Mouse (Mus musculus) MEL (cell line): ENCODE measurements around the gene Smim5. TPM values are rescaled to one million over a fixed set of nuclear protein-coding genes. Genes with fewer than 3 reads are reported as not detected.

Source experiments
- DNase-seq: peaks from one replicate; pipeline ENCODE4 v3.0.0; 2011; ENCODE audit warnings: low read depth, low spot score
- H3K27ac ChIP-seq: 2 replicates; pipeline ENCODE4 v1.5.1; 2012; ENCODE audit warnings: low read depth, mild to moderate bottlenecking, control low read depth, low read length, moderate library complexity; ENCODE audit not compliant: control insufficient read depth
- H3K27me3 ChIP-seq, 2 experiments: fragments of 150-350 bp in 1 of 2; sonication (generic) in 1 of 2; 2 replicates each; pipeline ENCODE4 v1.6.1; 2012; ENCODE audit warnings: low read length in 2 of 2, mild to moderate bottlenecking in 2 of 2, improper control_type of control experiment in 1 of 2, moderate library complexity in 1 of 2; ENCODE audit not compliant: insufficient read depth in 2 of 2, control insufficient read depth in 1 of 2
- H3K36me3 ChIP-seq, 2 experiments: 2 replicates each; pipeline ENCODE4 v1.6.1; 2012 to 2014; ENCODE audit warnings: low read length in 2 of 2, improper control_type of control experiment in 1 of 2, inconsistent platforms in 1 of 2, mild to moderate bottlenecking in 1 of 2; ENCODE audit not compliant: insufficient read depth in 2 of 2, control insufficient read depth in 1 of 2
- H3K4me1 ChIP-seq, 2 experiments: fragments of 150-350 bp in 1 of 2; sonication (generic) in 1 of 2; 2 replicates each; pipeline ENCODE4 v1.6.1; 2012; ENCODE audit warnings: low read length in 2 of 2, improper control_type of control experiment in 1 of 2, mild to moderate bottlenecking in 1 of 2; ENCODE audit not compliant: insufficient read depth in 2 of 2, control insufficient read depth in 1 of 2
- H3K4me3 ChIP-seq, 2 experiments: fragments of 150-350 bp in 1 of 2; sonication (generic) in 1 of 2; 2 replicates each; pipeline ENCODE4 v1.5.1; 2012; ENCODE audit warnings: low read depth in 2 of 2, low read length in 2 of 2, mild to moderate bottlenecking in 2 of 2, moderate library complexity in 2 of 2, control low read depth in 1 of 2, improper control_type of control experiment in 1 of 2; ENCODE audit not compliant: control insufficient read depth in 1 of 2, insufficient read depth in 1 of 2
- H3K79me2 ChIP-seq: 2 replicates; pipeline ENCODE4 v1.6.1; 2012; ENCODE audit warnings: mild to moderate bottlenecking, low read length, moderate library complexity; ENCODE audit not compliant: control insufficient read depth, poor library complexity, insufficient read depth
- H3K9ac ChIP-seq: 2 replicates; pipeline ENCODE4 v1.6.1; 2012; ENCODE audit warnings: low read depth, mild to moderate bottlenecking, control low read depth, low read length, moderate library complexity; ENCODE audit not compliant: control insufficient read depth, poor library complexity, severe bottlenecking
- H3K9me3 ChIP-seq: fragments of 150-350 bp; sonication (generic); replicated peaks from 2 replicates; pipeline ENCODE4 v1.6.1; 2012; ENCODE audit warnings: mild to moderate bottlenecking, low read length, improper control_type of control experiment, moderate library complexity; ENCODE audit not compliant: insufficient read depth
- BHLHE40 ChIP-seq: IDR thresholded peaks from 2 replicates; pipeline ENCODE4 v1.6.1; 2012; ENCODE audit warnings: low read depth, mild to moderate bottlenecking, inconsistent platforms, low read length, improper control_type of control experiment, borderline replicate concordance
- CHD1 ChIP-seq: IDR thresholded peaks from 2 replicates; pipeline ENCODE4 v1.6.1; 2012; ENCODE audit warnings: low read depth, mild to moderate bottlenecking, inconsistent platforms, low read length, improper control_type of control experiment
- CTCF ChIP-seq, 3 experiments: IDR thresholded peaks in 2 of 3; conservative IDR thresholded peaks in 1 of 3; 2 replicates each; pipeline ENCODE4 v1.5.1; 2011 to 2012; ENCODE audit warnings: low read length in 3 of 3, low read depth in 2 of 3, mild to moderate bottlenecking in 2 of 3, improper control_type of control experiment in 1 of 3, inconsistent platforms in 1 of 3, mixed read lengths in 1 of 3, moderate library complexity in 1 of 3; ENCODE audit not compliant: control insufficient read depth in 1 of 3, insufficient read depth in 1 of 3, poor library complexity in 1 of 3, severe bottlenecking in 1 of 3
- ELF1 ChIP-seq: IDR thresholded peaks from 2 replicates; pipeline ENCODE4 v1.6.1; 2014; ENCODE audit warnings: low read depth, mild to moderate bottlenecking, inconsistent platforms, low read length, improper control_type of control experiment, moderate library complexity
- EP300 ChIP-seq, 2 experiments: IDR thresholded peaks; 2 replicates each; pipeline ENCODE4 v1.6.1; 2011; ENCODE audit warnings: improper control_type of control experiment in 2 of 2, low read length in 2 of 2, low read depth in 1 of 2, mild to moderate bottlenecking in 1 of 2
- GABPA ChIP-seq: IDR thresholded peaks from 2 replicates; pipeline ENCODE4 v1.6.1; 2012; ENCODE audit warnings: low read depth, mild to moderate bottlenecking, inconsistent platforms, low read length, improper control_type of control experiment, moderate library complexity
- JUND ChIP-seq: IDR thresholded peaks from 2 replicates; pipeline ENCODE4 v1.6.1; 2011; ENCODE audit warnings: low read depth, mild to moderate bottlenecking, improper control_type of control experiment, low read length
- KAT2A ChIP-seq: conservative IDR thresholded peaks from 2 replicates; pipeline ENCODE4 v1.6.1; 2012; ENCODE audit warnings: low read depth, low read length, improper control_type of control experiment, inconsistent platforms
- MAX ChIP-seq: IDR thresholded peaks from 2 replicates; pipeline ENCODE4 v1.6.1; 2011; ENCODE audit warnings: low read length, improper control_type of control experiment
- MAZ ChIP-seq: IDR thresholded peaks from 2 replicates; pipeline ENCODE4 v1.6.1; 2012; ENCODE audit warnings: low read depth, mild to moderate bottlenecking, inconsistent platforms, low read length, improper control_type of control experiment
- MEF2A ChIP-seq: IDR thresholded peaks from 2 replicates; pipeline ENCODE4 v1.6.1; 2014; ENCODE audit warnings: low read depth, mild to moderate bottlenecking, inconsistent platforms, low read length, improper control_type of control experiment; ENCODE audit not compliant: poor library complexity, insufficient replicate concordance, severe bottlenecking; ENCODE audit errors: extremely low read depth
- MXI1 ChIP-seq: IDR thresholded peaks from 2 replicates; pipeline ENCODE4 v1.6.1; 2011; ENCODE audit warnings: mild to moderate bottlenecking, low read depth, low read length, improper control_type of control experiment
- MYB ChIP-seq: IDR thresholded peaks from 2 replicates; pipeline ENCODE4 v1.6.1; 2011; ENCODE audit warnings: mild to moderate bottlenecking, low read depth, low read length, improper control_type of control experiment
- MYC ChIP-seq: IDR thresholded peaks from 2 replicates; pipeline ENCODE4 v1.6.1; 2011; ENCODE audit warnings: low read depth, mild to moderate bottlenecking, low read length, improper control_type of control experiment, moderate library complexity
- NRF1 ChIP-seq: IDR thresholded peaks from 2 replicates; pipeline ENCODE4 v1.6.1; 2014; ENCODE audit warnings: low read depth, mild to moderate bottlenecking, inconsistent platforms, low read length, improper control_type of control experiment, moderate library complexity; ENCODE audit not compliant: poor library complexity, insufficient read depth, severe bottlenecking
- POLR2A ChIP-seq, 2 experiments: IDR thresholded peaks; 2 replicates each; pipeline ENCODE4 v1.6.1; 2011 to 2012; ENCODE audit warnings: low read length in 2 of 2, mild to moderate bottlenecking in 2 of 2, control low read depth in 1 of 2, improper control_type of control experiment in 1 of 2, low read depth in 1 of 2, moderate library complexity in 1 of 2; ENCODE audit not compliant: control insufficient read depth in 1 of 2, insufficient read depth in 1 of 2, poor library complexity in 1 of 2
- RCOR1 ChIP-seq: IDR thresholded peaks from 2 replicates; pipeline ENCODE4 v1.6.1; 2012; ENCODE audit warnings: low read depth, mild to moderate bottlenecking, inconsistent platforms, low read length, improper control_type of control experiment
- SMC3 ChIP-seq: IDR thresholded peaks from 2 replicates; pipeline ENCODE4 v1.6.1; 2011; ENCODE audit warnings: low read depth, low read length, improper control_type of control experiment
- TAL1 ChIP-seq: IDR thresholded peaks from 2 replicates; pipeline ENCODE4 v1.6.1; 2012; ENCODE audit warnings: mild to moderate bottlenecking, inconsistent platforms, low read length, moderate library complexity, mixed read lengths
- UBTF ChIP-seq: IDR thresholded peaks from 2 replicates; pipeline ENCODE4 v1.6.1; 2012; ENCODE audit warnings: low read depth, mild to moderate bottlenecking, inconsistent platforms, low read length, improper control_type of control experiment, moderate library complexity, borderline replicate concordance; ENCODE audit not compliant: insufficient read depth
- USF1 ChIP-seq: IDR thresholded peaks from 2 replicates; pipeline ENCODE4 v1.6.1; 2014; ENCODE audit warnings: low read depth, mild to moderate bottlenecking, inconsistent platforms, low read length, improper control_type of control experiment, moderate library complexity
- ZNF384 ChIP-seq: IDR thresholded peaks from 2 replicates; pipeline ENCODE4 v1.6.1; 2012; ENCODE audit warnings: low read depth, mild to moderate bottlenecking, inconsistent platforms, low read length, improper control_type of control experiment
- polyA plus RNA-seq, 2 experiments: library from polyadenylated mRNA; stranded (reverse) in 1 of 2; unstranded in 1 of 2; fragments of >175 nt in 1 of 2; fragments of >200 nt in 1 of 2; gene quantifications; 2 replicates each; pipeline versions ENCODE4 v1.2.1 to v1.2.4; 2012; ENCODE audit warnings: low replicate concordance in 2 of 2, low read depth in 1 of 2; ENCODE audit not compliant: insufficient read length in 2 of 2, insufficient read depth in 1 of 2, missing spikeins in 1 of 2
- total RNA-seq: library from RNA; depleted of rRNA; stranded (reverse); fragments of 300-350 nt; gene quantifications from 2 replicates; pipeline ENCODE4 v1.2.3, GENCODE M21; 2012

Gene Smim5
- total and polyA plus RNA-seq, 3 experiments = 24.8 to 41.0 TPM; not detected in 1

- H3K4me3 ChIP-seq = no peak overlapping the region
- H3K4me1 ChIP-seq = no peaks in the 10 kb centered on the region
- H3K27ac ChIP-seq = no peak overlapping the region
- TF ChIP-seq SMC3 = no peak
- TF ChIP-seq MYC = no peak
- no peak for TF ChIP-seq RCOR1
- no peak for TF ChIP-seq USF1
- TF ChIP-seq KAT2A = no peak
- TF ChIP-seq UBTF = no peak
- no peaks in the 10 kb centered on the region for H3K79me2 ChIP-seq
- H3K9me3 ChIP-seq = no peaks in the 10 kb centered on the region
- no peak for DNase-seq
- H3K9ac ChIP-seq = no peak overlapping the region
- no peaks in the 10 kb centered on the region for H3K27me3 ChIP-seq
- no peaks in the 10 kb centered on the region for H3K36me3 ChIP-seq
Observed at GRCm38 (mm10) chr11:115885281-115885680, 14.5 kb upstream of the Smim5 start.

- H3K36me3 ChIP-seq = no peaks in the 10 kb centered on the region
- no peak overlapping the region for H3K4me3 ChIP-seq
- no peaks in the 10 kb centered on the region for H3K79me2 ChIP-seq
- no peak overlapping the region for H3K9ac ChIP-seq
- H3K4me1 ChIP-seq = no peaks in the 10 kb centered on the region
- no peak overlapping the region for H3K27ac ChIP-seq
- TF ChIP-seq MAX = no peak
- TF ChIP-seq MXI1 = no peak
- no peak for TF ChIP-seq MYB
- TF ChIP-seq MEF2A = no peak
- no peak for TF ChIP-seq NRF1
- TF ChIP-seq CHD1 = no peak
- TF ChIP-seq JUND = no peak
- TF ChIP-seq TAL1 = no peak
- TF ChIP-seq BHLHE40 = no peak
- no peak for TF ChIP-seq CTCF (IDR thresholded peaks at IDR 0.05 in 2 of 3, conservative IDR thresholded peaks at IDR 0.05 in 1 of 3; ENCODE audit: control insufficient read depth in 1 of 3, insufficient read depth in 1 of 3, low read depth in 2 of 3, low read length in 3 of 3, poor library complexity in 1 of 3, severe bottlenecking in 1 of 3)
- TF ChIP-seq ZNF384 = no peak
- TF ChIP-seq USF1 = no peak
- TF ChIP-seq ELF1 = no peak
- no peak for TF ChIP-seq KAT2A
- TF ChIP-seq POLR2A (IDR thresholded peaks at IDR 0.05; ENCODE audit: control insufficient read depth in 1 of 2, insufficient read depth in 1 of 2, low read depth in 1 of 2, low read length in 2 of 2, poor library complexity in 1 of 2) = no peak
- TF ChIP-seq EP300 (IDR thresholded peaks at IDR 0.05; ENCODE audit: low read depth in 1 of 2, low read length in 2 of 2) = no peak
- no peak for TF ChIP-seq MAZ
- TF ChIP-seq SMC3 = no peak
- no peak for TF ChIP-seq GABPA
- no peaks in the 10 kb centered on the region for H3K27me3 ChIP-seq
- no peak for DNase-seq
- no peaks in the 10 kb centered on the region for H3K9me3 ChIP-seq
Observed at GRCm38 (mm10) chr11:115886446-115886845, 13.3 kb upstream of the Smim5 start.
